Comparison of ENCODE assay signal across 9 mouse cellular contexts in the genomic region with DNA sequence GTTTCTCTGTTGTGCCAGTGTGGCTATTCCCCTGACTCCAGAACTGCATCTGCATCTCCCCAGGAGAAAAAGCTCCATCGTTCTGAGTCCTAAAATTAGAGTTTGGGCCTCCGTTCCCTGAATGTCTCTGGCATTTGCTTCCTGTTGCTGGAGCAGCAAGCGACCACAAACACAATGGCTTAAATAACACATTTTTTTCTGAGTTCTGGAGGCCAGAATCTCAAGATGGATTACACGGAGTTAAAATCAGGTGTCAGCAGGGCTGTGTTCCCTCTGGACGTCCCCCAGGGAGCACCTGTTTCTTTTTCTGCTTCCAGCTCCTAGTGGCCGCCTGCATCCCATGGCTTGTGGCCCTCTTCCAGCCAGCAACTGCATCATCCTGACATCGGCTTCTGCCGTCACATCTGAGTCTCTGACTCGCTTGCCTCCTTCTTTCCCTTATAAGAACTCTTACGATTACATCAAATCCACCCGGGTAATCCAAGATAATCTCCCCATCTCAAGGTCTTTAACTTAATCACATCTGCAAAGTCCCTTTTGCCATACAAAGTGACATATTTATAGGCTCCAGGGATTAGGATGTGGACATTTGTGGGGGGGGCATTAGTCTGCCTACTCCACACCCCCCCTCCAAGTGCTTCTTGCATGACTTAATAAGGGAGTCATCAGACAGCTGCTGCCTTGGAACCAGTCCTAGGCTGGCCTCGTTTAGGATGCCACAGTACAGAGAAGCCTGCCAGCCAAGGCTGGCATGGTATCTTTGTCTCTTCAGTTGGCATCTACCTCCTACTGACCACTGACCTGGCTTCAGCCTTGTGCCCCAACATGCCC.
DNase-seq lines count a peak whose midpoint lies in the region; ATAC-seq lines count a peak whose summit lies in the region.
"Had no signal": no experiment of that assay in that cellular context is flagged by ENCODE, and none has a peak within 500 bp of the region (broad histone marks: within the 10 kb centered on the region; RNA-seq: fewer than 3 reads in every experiment).

No protein-coding gene starts in this region.

- no peak for DNase-seq in frontal cortex, postnatal 14 days (ENCODE audit: low spot score in 2 of 2)
- DNase-seq in urinary bladder, postnatal 25 days (ENCODE audit: low spot score) = peak; percentile 16
- DNase-seq in urinary bladder, adult 18-20 months (ENCODE audit: low spot score in 2 of 2) = no peak
- DNase-seq in layer of hippocampus, adult 9-10 months (ENCODE audit: low spot score) = peak; percentile 48
- no peak for DNase-seq in thymus, postnatal 36 days
- DNase-seq in yolk sac, embryonic 10.5 days (ENCODE audit: low spot score) = no peak
- no peak for DNase-seq in spleen, adult 18-20 months

- ATAC-seq in frontal cortex, adult (ENCODE audit: low TSS enrichment) = peak; percentile 42; the same call in 1 of the 2 replicates
- ATAC-seq: lung, postnatal 0 days had no signal

Comparison
In these comparisons a context has a peak if more than half of its experiments do, and no peak if none do; other contexts are left out.
1. DNase-seq: peak in urinary bladder, postnatal 25 days (single experiment) and layer of hippocampus, adult 9-10 months (single experiment); none in frontal cortex, postnatal 14 days (0 of 2), urinary bladder, adult 18-20 months (0 of 2), thymus, postnatal 36 days (0 of 2), yolk sac, embryonic 10.5 days (single experiment) and spleen, adult 18-20 months (0 of 2).